Mouse (Mus musculus) thymus, postnatal 36 days (tissue): ENCODE results near the gene Capn8.

Experiments
- DNase-seq, 2 experiments: peaks; one replicate each; pipeline ENCODE4 v3.0.0; 2022; ENCODE audit warnings: mixed read lengths in 2 of 2

The Capn8 gene

GRCm38 (mm10) chr1:182553649-182554375 is 11.0 kb upstream of the Capn8 start:
- DNase-seq, result peak; percentile 58 to 59

GRCm38 (mm10) chr1:182558271-182558670 is 6.5 kb upstream of the Capn8 start:
- no peak for DNase-seq

GRCm38 (mm10) chr1:182559530-182559929 is 5.3 kb upstream of the Capn8 start:
- no peak for DNase-seq

- peak in 1 of 2 experiments; percentile 6 for DNase-seq
Observed at GRCm38 (mm10) chr1:182560390-182561098, 4.3 kb upstream of the Capn8 start.

GRCm38 (mm10) chr1:182561945-182562514 is 2.8 kb upstream of the Capn8 start:
- no peak for DNase-seq

GRCm38 (mm10) chr1:182562576-182563370 is 2.0 kb upstream of the Capn8 start:
- DNase-seq, result no peak

GRCm38 (mm10) chr1:182565351-182565835 is 586 bp downstream of the Capn8 start:
- no peak for DNase-seq

- DNase-seq, result no peak
Observed at GRCm38 (mm10) chr1:182571148-182571547, 6.3 kb downstream of the Capn8 start.

GRCm38 (mm10) chr1:182571973-182572372 is 7.2 kb downstream of the Capn8 start:
- no peak for DNase-seq

- no peak for DNase-seq
Observed at GRCm38 (mm10) chr1:182573856-182574665, 9.3 kb downstream of the Capn8 start.

- DNase-seq, result no peak
Observed at GRCm38 (mm10) chr1:182574666-182575049, 9.9 kb downstream of the Capn8 start.

- DNase-seq, result no peak
Observed at GRCm38 (mm10) chr1:182584169-182584568, 19.4 kb downstream of the Capn8 start.

GRCm38 (mm10) chr1:182585162-182585840 is 20.5 kb downstream of the Capn8 start:
- peak; percentile 12 to 27 for DNase-seq

- no peak for DNase-seq
Observed at GRCm38 (mm10) chr1:182587706-182588105, 22.9 kb downstream of the Capn8 start.

GRCm38 (mm10) chr1:182591491-182591890 is 26.7 kb downstream of the Capn8 start:
- no peak for DNase-seq

GRCm38 (mm10) chr1:182592436-182592835 is 27.6 kb downstream of the Capn8 start:
- no peak for DNase-seq

GRCm38 (mm10) chr1:182605330-182606150 is 40.7 kb downstream of the Capn8 start:
- no peak for DNase-seq

GRCm38 (mm10) chr1:182609701-182610335 is 45.0 kb downstream of the Capn8 start:
- DNase-seq, result no peak

- no peak for DNase-seq
Observed at GRCm38 (mm10) chr1:182615465-182615864, 50.7 kb downstream of the Capn8 start.
